Mouse (Mus musculus) gastrocnemius, adult 8-10 months (tissue): ENCODE measurements around the gene Klhl22. TPM values are rescaled to one million over a fixed set of nuclear protein-coding genes. Genes with fewer than 3 reads are reported as not detected.
A peak's percentile ranks its signal among the peaks of the same experiment; 100 is the strongest.

ENCODE experiments used
- DNase-seq, 2 experiments: peaks; one replicate each; pipeline ENCODE4 v3.0.0; 2022; ENCODE audit warnings: low spot score in 2 of 2
- total RNA-seq, 4 experiments: library from RNA; stranded (reverse); gene quantifications; 2 replicates each; pipeline ENCODE4 v1.2.4; 2022

Klhl22 gene
- total RNA-seq, 4 experiments from 2014 or later, result 20.1 to 30.6 (median 25.4) TPM

GRCm38 (mm10) chr16:17832821-17833220 lies 73.4 kb downstream of the Klhl22 start, which contains the start of gene B830017H08Rik:
Gene B830017H08Rik, plus strand, starts transcription at chr16:17833121.
- DNase-seq, result no peak

DNA sequence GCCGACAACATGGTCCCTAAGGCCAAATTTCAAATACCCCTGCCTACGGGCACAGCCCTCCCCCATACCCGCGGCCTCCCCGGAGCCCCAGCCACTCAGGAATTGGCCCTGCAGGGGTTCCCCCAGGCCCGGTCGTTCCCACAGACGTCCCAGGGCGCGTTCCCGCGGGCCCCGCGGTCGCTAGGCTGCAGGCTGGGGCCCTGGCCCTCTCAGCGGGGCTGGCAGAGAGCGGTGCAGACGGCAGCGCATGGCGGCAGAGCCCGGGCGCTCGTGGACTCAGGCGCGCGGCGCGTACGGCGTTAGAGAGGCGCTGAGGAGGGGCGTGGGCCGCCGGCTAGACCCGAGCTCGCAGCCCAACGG lies 73.9 kb downstream of the Klhl22 start:
- DNase-seq, result no peak

- no peak for DNase-seq
Measured at GRCm38 (mm10) chr16:17833681-17834399, 74.4 kb downstream of the Klhl22 start.

GRCm38 (mm10) chr16:17834543-17834942 lies 75.1 kb downstream of the Klhl22 start:
- no peak for DNase-seq

- no peak for DNase-seq
Measured at GRCm38 (mm10) chr16:17835481-17835880, 76.1 kb downstream of the Klhl22 start.

DNA sequence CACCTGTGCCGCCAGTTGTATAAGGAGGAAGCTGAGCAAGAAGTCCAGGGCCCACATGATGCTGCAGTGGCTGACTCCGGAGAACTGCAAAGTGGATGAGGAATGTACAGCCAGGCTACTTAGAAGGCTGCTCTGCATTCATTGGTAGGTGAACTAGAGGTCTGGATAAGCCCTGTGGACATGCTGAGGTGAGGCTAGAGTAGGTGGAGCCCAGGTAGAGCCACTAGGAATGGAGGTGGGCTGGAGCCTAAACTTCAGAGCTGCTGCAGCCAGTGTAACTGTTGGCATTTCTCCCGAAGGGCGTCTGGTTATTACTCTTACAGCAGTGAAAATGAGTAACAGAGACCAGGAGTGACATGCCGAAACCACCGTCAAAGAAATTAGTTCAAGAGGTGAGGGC lies 78.6 kb downstream of the Klhl22 start, which contains the start of gene Car15:
Gene Car15, minus strand, starts transcription at position 314 of the 400 bp plus-strand sequence.
- DNase-seq, result no peak

- DNase-seq, result peak; percentile 39 to 72
Measured at GRCm38 (mm10) chr16:17839976-17840375, 80.6 kb downstream of the Klhl22 start.

- no peak for DNase-seq
Measured at GRCm38 (mm10) chr16:17842437-17842836, 83.0 kb downstream of the Klhl22 start.

Other genes starting within 250 kb of the Klhl22 start
- gene Thap7, start 228.5 kb upstream of the Klhl22 start, total RNA-seq, result 10 to 100 TPM; 13.7 to 16.0 (median 15.1) TPM
- 1 to 10 TPM in 3 of 4 experiments, under 1 TPM in 1; 0.85 to 1.9 (median 1.8) TPM for gene Lrrc74b, start 198.4 kb upstream of the Klhl22 start, total RNA-seq
- 10 to 100 TPM in 3 of 4 experiments, 1 to 10 TPM in 1; 9.0 to 12.5 (median 11.3) TPM for gene P2rx6, start 197.7 kb upstream of the Klhl22 start, total RNA-seq
- gene Slc7a4, start 176.4 kb upstream of the Klhl22 start, total RNA-seq, result under 1 TPM in 2 of 4 experiments, not detected in 2; 0.19 to 0.40 TPM
- gene Smpd4, start 140.3 kb upstream of the Klhl22 start, total RNA-seq, result 10 to 100 TPM in 3 of 4 experiments, 1 to 10 TPM in 1; 8.8 to 13.8 (median 12.1) TPM
- under 1 TPM in 2 of 4 experiments, not detected in 2; 0.41 to 0.81 TPM for gene Ccdc74a, start 113.1 kb upstream of the Klhl22 start, total RNA-seq
- 10 to 100 TPM; 11.7 to 16.7 (median 14.4) TPM for gene Med15, start 26.7 kb upstream of the Klhl22 start, total RNA-seq
- 1 to 10 TPM; 1.1 to 3.3 (median 2.4) TPM for gene Scarf2, start 37.7 kb downstream of the Klhl22 start, total RNA-seq
- not detected for gene B830017H08Rik, start 73.5 kb downstream of the Klhl22 start, total RNA-seq
- gene Car15, start 78.7 kb downstream of the Klhl22 start, total RNA-seq, result 1 to 10 TPM in 2 of 4 experiments, under 1 TPM in 2; 0.46 to 1.1 (median 0.81) TPM
- gene Gm20518, start 132.1 kb downstream of the Klhl22 start, total RNA-seq, result under 1 TPM; 0.10 to 0.13 (median 0.12) TPM
- gene Tssk1, start 134.6 kb downstream of the Klhl22 start, total RNA-seq, result under 1 TPM in 1 of 4 experiments, not detected in 3; 0.07 TPM
- 10 to 100 TPM; 19.1 to 22.8 (median 20.5) TPM for gene Dgcr2, start 138.9 kb downstream of the Klhl22 start, total RNA-seq
- not detected for gene Tssk2, start 139.0 kb downstream of the Klhl22 start, total RNA-seq
- 1 to 10 TPM; 6.0 to 6.6 (median 6.2) TPM for gene Ess2, start 151.7 kb downstream of the Klhl22 start, total RNA-seq
- not detected for gene Gsc2, start 155.4 kb downstream of the Klhl22 start, total RNA-seq
- gene Slc25a1, start 168.6 kb downstream of the Klhl22 start, total RNA-seq, result 1 to 10 TPM; 1.1 to 6.7 (median 3.7) TPM
- not detected for gene Vpreb2, start 220.8 kb downstream of the Klhl22 start, total RNA-seq